In the genomic region with DNA sequence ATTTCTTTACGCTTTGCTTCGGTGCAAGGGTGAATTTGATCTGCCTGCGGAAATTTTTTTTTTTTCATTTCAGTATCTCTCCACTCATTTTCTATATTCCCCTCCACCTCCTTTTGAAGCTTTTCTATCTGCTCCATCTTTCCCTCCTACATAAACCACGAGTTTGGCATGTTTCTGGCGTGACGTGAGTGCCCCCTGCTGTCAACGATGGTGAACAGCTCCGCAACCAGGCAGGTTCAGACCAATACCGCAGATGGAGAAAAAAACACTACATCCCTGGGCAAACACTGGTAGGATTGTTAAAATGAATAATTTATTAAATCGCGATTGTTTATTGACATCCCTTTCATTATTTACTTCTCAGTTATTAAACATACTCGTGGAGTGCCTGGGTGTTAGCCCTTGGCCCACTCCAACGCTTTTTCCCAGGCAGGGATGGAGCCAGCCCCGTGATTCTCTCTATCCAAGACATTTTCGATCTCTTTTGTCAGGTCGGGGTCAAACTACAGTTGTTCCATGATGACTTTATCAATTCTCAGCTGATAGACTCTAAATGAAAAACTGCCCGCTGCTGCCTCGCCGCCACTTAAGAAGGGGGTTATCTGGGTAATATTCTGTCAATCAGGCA, we compare ENCODE assay signal across 8 mouse cellular contexts. TPM values are rescaled to one million over a fixed set of nuclear protein-coding genes. Genes with fewer than 3 reads are reported as not detected.
A peak's percentile ranks its signal among the peaks of the same experiment; 100 is the strongest.
DNase-seq lines count a peak whose midpoint lies in the region; ATAC-seq lines count a peak whose summit lies in the region.

No protein-coding gene starts in this region.

- peaks cover 2% of the 10 kb centered on the region; the same call in 1 of the 2 replicates for H3K4me1 ChIP-seq in intestine, embryonic 15.5 days (replicated peaks)
- peaks cover 10% of the 10 kb centered on the region for H3K4me1 ChIP-seq in midbrain, embryonic 13.5 days (replicated peaks)

- no peaks in the 10 kb centered on the region for H3K36me3 ChIP-seq in intestine, embryonic 15.5 days
- H3K36me3 ChIP-seq in midbrain, embryonic 13.5 days, result no peaks in the 10 kb centered on the region

- H3K27me3 ChIP-seq in intestine, embryonic 15.5 days (replicated peaks), result no peaks in the 10 kb centered on the region
- no peaks in the 10 kb centered on the region for H3K27me3 ChIP-seq in midbrain, embryonic 13.5 days

- H3K27ac ChIP-seq in intestine, embryonic 15.5 days, result no peak overlapping the region
- H3K27ac ChIP-seq in midbrain, embryonic 13.5 days, result no peak overlapping the region

- peak; percentile 57 for ATAC-seq in activated CD4-positive, CD25-positive, alpha-beta regulatory T cell, adult 4 months
- ATAC-seq in intestine, embryonic 15.5 days, result peak; percentile 63; the same call in 1 of the 2 replicates
- peak; percentile 82 for ATAC-seq in midbrain, embryonic 13.5 days
- no peak for ATAC-seq in erythroid progenitor cell, adult 5-6 weeks (replicated peaks; ENCODE audit: low FRiP score, poor library complexity, severe bottlenecking)

- DNase-seq in cerebellum, postnatal 10 days, result peak; percentile 95 to 97
- peak; percentile 74 to 85 for DNase-seq in frontal cortex, postnatal 25 days (ENCODE audit: low spot score in 2 of 2)
- DNase-seq in left cerebral cortex, adult 9 months (ENCODE audit: low spot score in 2 of 2), result peak; percentile 55 to 93
- peak; percentile 41 for DNase-seq in spleen, adult 12 weeks (ENCODE audit: low spot score)

- H3K4me3 ChIP-seq in intestine, embryonic 15.5 days (replicated peaks), result no peak overlapping the region
- no peak overlapping the region for H3K4me3 ChIP-seq in midbrain, embryonic 13.5 days (replicated peaks)

- no peak overlapping the region for H3K4me2 ChIP-seq in intestine, embryonic 15.5 days (replicated peaks)
- peak overlapping the region; percentile 21 for H3K4me2 ChIP-seq in midbrain, embryonic 13.5 days (replicated peaks)

- WGBS in intestine, embryonic 15.5 days, result 30% methylated on average over 19 of the region's 19 CpGs
- 27% methylated on average over 19 of the region's 19 CpGs for WGBS in midbrain, embryonic 13.5 days

- no peaks in the 10 kb centered on the region for H3K9me3 ChIP-seq in intestine, embryonic 15.5 days
- H3K9me3 ChIP-seq in midbrain, embryonic 13.5 days, result no peaks in the 10 kb centered on the region

- H3K9ac ChIP-seq in intestine, embryonic 15.5 days, result no peak overlapping the region
- no peak overlapping the region for H3K9ac ChIP-seq in midbrain, embryonic 13.5 days (replicated peaks)

RNA-seq across cellular contexts. Expression of a gene that starts 53.9 kb away (rescaled TPM):
- 1 to 10 TPM; 2.2 to 5.3 TPM for polyA plus RNA-seq in activated CD4-positive, CD25-positive, alpha-beta regulatory T cell, adult 4 months (2017; shearing (Covaris generic))
- polyA plus RNA-seq in intestine, embryonic 15.5 days (2015; fragmentation: Nextera tagmentation; extraction: Ambion mirVana), result 7.0 and 7.4 TPM in 2 replicates
- 15.3 and 17.8 TPM in 2 replicates for polyA plus RNA-seq in midbrain, embryonic 13.5 days (2015; fragmentation: Nextera tagmentation; extraction: Ambion mirVana)
- total RNA-seq in erythroid progenitor cell, adult 5-6 weeks (2015; ENCODE audit: low replicate concordance), result 59.8 and 69.2 TPM in 2 replicates
- 40.7 and 49.9 TPM in 2 replicates for total RNA-seq in erythroid progenitor cell, adult 5-6 weeks (2017; ENCODE audit: low replicate concordance)

Comparison
In these comparisons a context has a peak if more than half of its experiments do, and no peak if none do; other contexts are left out.
1. DNase-seq: peak in every context shown above with its lines; median percentile 96 in cerebellum, postnatal 10 days; 80 in frontal cortex, postnatal 25 days; 74 in left cerebral cortex, adult 9 months; 41 in spleen, adult 12 weeks.